Mouse (Mus musculus) liver, adult 2 months (tissue): ENCODE measurements around the gene Ptk6. TPM values are rescaled to one million over a fixed set of nuclear protein-coding genes. Genes with fewer than 3 reads are reported as not detected.

Source experiments
- DNase-seq: peaks from one replicate; pipeline ENCODE4 v3.0.0-alpha.2; 2011; ENCODE audit warnings: low read depth, low spot score; ENCODE audit errors: extremely low read depth
- H3K27ac ChIP-seq: fragments of 200-500 bp; replicated peaks from 2 replicates; pipeline ENCODE4 v1.5.1; 2012; ENCODE audit warnings: low read depth, mild to moderate bottlenecking, control low read depth, inconsistent platforms, low read length; ENCODE audit not compliant: insufficient read depth
- H3K27me3 ChIP-seq: fragments of 200-500 bp; 2 replicates; pipeline ENCODE4 v1.6.1; 2012; ENCODE audit warnings: mild to moderate bottlenecking, moderate library complexity, low read length, inconsistent platforms; ENCODE audit not compliant: control insufficient read depth, insufficient read depth
- H3K36me3 ChIP-seq: fragments of 200-500 bp; 2 replicates; pipeline ENCODE4 v1.6.1; 2012; ENCODE audit warnings: low read length, inconsistent platforms; ENCODE audit not compliant: control insufficient read depth, insufficient read depth
- H3K4me1 ChIP-seq: fragments of 200-500 bp; 2 replicates; pipeline ENCODE4 v1.6.1; 2011; ENCODE audit warnings: low read length; ENCODE audit not compliant: control insufficient read depth, insufficient read depth
- H3K4me3 ChIP-seq: fragments of 200-500 bp; 2 replicates; pipeline ENCODE4 v1.5.1; 2011; ENCODE audit warnings: low read depth, mild to moderate bottlenecking, control low read depth, low read length, moderate library complexity; ENCODE audit not compliant: insufficient read depth
- H3K79me2 ChIP-seq: fragments of 200-500 bp; 2 replicates; pipeline ENCODE4 v1.6.1; 2012; ENCODE audit warnings: inconsistent platforms, mild to moderate bottlenecking, low read length, moderate library complexity; ENCODE audit not compliant: control insufficient read depth, insufficient read depth
- H3K9ac ChIP-seq: fragments of 200-500 bp; 2 replicates; pipeline ENCODE4 v1.6.1; 2012; ENCODE audit warnings: low read depth, mild to moderate bottlenecking, control low read depth, inconsistent platforms, low read length
- CTCF ChIP-seq: fragments of 200-500 bp; IDR thresholded peaks from 2 replicates; pipeline ENCODE4 v1.5.1; 2011; ENCODE audit warnings: low read depth, low read length, control low read depth
- POLR2A ChIP-seq: fragments of 200-500 bp; IDR thresholded peaks from 2 replicates; pipeline ENCODE4 v1.6.1; 2011; ENCODE audit warnings: low read length, control low read depth; ENCODE audit not compliant: insufficient read depth; ENCODE audit errors: extremely low read depth
- WGBS: fragments of 180-500 bp; shearing (Covaris S2); methylation state at CpG from one replicate; pipeline ENCODE4 v1.1.7; 2018; 5-methylcytosine and 5-hydroxymethylcytosine counted together
- polyA plus RNA-seq: library from polyadenylated mRNA; depleted of rRNA; stranded (reverse); fragments of >200 nt; gene quantifications from 2 replicates; pipeline ENCODE4 v1.2.3, GENCODE M21; 2012
- total RNA-seq: library from RNA; depleted of rRNA; stranded (reverse); fragments of >200 nt; gene quantifications from 2 replicates; pipeline ENCODE4 v1.2.3, GENCODE M21; 2014

Ptk6 gene
- total and polyA plus RNA-seq, 2 experiments, result 0.83 to 2.5 TPM

DNA sequence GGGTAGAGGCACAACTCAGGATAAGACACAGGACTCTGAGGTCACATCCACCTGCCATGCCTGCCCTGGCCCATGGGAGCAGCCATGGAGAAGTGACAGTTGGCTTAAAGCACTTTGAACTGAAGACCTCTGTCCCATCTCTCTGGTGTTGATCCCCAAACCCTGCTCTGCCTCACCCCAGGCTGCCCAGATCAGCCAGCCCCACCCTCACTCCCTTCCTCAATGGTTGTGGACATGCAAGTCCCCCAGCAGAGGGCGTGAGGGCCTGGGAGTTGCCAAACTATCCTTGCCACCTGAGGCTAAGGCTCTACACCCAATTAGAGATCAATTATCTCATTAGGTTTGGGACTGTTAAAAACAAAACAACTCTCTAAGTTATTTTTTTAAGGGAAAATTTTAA is 48.8 kb downstream of the Ptk6 start:
- H3K4me3 ChIP-seq, result no peak overlapping the region
- H3K79me2 ChIP-seq, result no peaks in the 10 kb centered on the region
- H3K36me3 ChIP-seq, result no peaks in the 10 kb centered on the region
- DNase-seq, result no peak
- H3K27me3 ChIP-seq, result peaks cover 8% of the 10 kb centered on the region; the same call in 1 of the 2 replicates
- H3K27ac ChIP-seq, result no peak overlapping the region
- WGBS, result 0% methylated on average over 1 of the region's 1 CpGs
- H3K4me1 ChIP-seq, result no peaks in the 10 kb centered on the region
- TF ChIP-seq CTCF, result peak; percentile 79
- no peak for TF ChIP-seq POLR2A
- H3K9ac ChIP-seq, result no peak overlapping the region

DNA sequence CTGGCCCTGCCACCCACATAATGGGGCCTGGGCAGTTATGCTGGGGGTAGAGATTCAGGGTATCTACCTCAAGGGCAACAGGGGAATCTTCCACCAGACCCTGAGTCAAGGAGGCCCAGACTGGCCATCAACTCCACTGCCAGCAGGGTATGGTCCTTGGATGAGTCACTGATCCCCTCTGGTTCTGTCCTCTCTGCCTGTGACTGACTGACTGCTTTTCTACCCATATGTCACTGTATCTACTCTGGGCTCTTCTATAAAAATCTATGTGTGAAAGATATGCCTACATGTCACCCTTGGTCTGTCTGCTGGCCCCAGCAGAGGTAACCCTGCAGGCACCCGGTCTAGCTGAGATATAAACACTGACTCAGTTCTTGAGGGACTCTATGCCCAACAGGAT is 49.5 kb downstream of the Ptk6 start:
- Histone ChIP-seq H3K27ac (no peak overlapping the region), H3K79me2 (no peaks in the 10 kb centered on the region), H3K4me3 (no peak overlapping the region), H3K9ac (no peak overlapping the region), H3K36me3 (no peaks in the 10 kb centered on the region), H3K27me3 (peaks cover 8% of the 10 kb centered on the region; the same call in 1 of the 2 replicates), H3K4me1 (peaks cover 3% of the 10 kb centered on the region)
- no peak for DNase-seq
- TF ChIP-seq CTCF, result no peak
- TF ChIP-seq POLR2A, result no peak
- WGBS, result 78% methylated on average over 1 of the region's 1 CpGs

DNA sequence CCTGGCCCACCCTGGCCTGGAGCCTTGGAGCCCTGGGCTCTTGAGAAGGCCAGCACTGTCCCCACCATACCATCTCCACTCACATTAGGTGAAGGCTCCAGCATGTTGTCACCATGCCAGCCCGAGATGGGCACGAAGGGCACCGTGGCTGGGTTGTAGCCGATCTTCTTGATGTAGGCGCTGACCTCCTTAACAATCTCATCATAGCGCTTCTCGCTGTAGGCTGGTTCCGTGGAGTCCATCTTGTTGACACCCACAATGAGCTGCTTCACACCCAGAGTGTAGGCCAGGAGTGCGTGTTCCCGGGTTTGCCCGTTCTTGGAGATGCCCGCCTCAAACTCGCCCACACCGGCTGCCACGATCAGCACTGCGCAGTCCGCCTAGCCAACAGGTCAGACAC is 49.9 kb downstream of the Ptk6 start:
- Histone ChIP-seq H3K27ac (no peak overlapping the region), H3K4me3 (no peak overlapping the region), H3K27me3 (peaks cover 8% of the 10 kb centered on the region; the same call in 1 of the 2 replicates), H3K9ac (no peak overlapping the region), H3K79me2 (no peaks in the 10 kb centered on the region), H3K36me3 (no peaks in the 10 kb centered on the region), H3K4me1 (peaks cover 7% of the 10 kb centered on the region)
- TF ChIP-seq CTCF, result no peak
- no peak for TF ChIP-seq POLR2A
- no peak for DNase-seq
- WGBS, result 92% methylated on average over 17 of the region's 17 CpGs

GRCm38 (mm10) chr2:181150281-181150680 is 52.3 kb downstream of the Ptk6 start:
- no peaks in the 10 kb centered on the region for H3K36me3 ChIP-seq
- no peaks in the 10 kb centered on the region for H3K27me3 ChIP-seq
- TF ChIP-seq POLR2A, result no peak
- TF ChIP-seq CTCF, result no peak
- DNase-seq, result no peak
- H3K27ac ChIP-seq, result no peak overlapping the region
- no peak overlapping the region for H3K4me3 ChIP-seq
- WGBS, result 65% methylated on average over 6 of the region's 6 CpGs
- no peak overlapping the region for H3K9ac ChIP-seq
- peaks cover 7% of the 10 kb centered on the region for H3K4me1 ChIP-seq
- H3K79me2 ChIP-seq, result no peaks in the 10 kb centered on the region

DNA sequence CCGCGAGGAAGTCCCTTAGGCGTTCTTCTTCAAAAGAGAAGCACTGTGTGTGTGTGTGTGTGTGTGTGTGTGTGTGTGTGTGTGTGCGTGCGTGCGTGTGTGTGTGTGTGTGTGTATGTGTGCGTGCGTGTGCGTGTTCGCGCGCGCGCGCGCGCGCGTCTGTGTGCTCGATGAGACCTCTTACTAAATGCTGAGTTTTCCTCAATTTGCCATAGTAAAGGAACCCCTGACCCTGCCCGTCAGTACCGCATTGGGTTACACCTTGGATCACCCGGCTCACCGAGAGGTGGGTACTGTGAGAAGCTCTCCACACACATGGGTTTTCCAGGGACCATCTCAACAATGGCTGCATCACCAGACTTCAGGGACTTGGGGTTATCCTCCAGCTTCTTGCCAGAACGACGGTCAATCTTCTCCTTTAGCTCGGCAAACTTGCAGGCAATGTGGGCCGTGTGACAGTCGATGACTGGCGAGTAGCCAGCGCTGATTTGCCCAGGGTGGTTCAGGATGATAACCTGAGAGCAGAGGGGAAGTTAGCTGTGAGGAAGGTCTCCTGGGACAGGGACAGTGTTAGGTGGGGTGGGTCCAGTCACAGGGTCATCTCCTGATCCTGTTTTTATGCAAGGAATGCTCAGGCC is 54.2 kb downstream of the Ptk6 start:
- Histone ChIP-seq H3K27ac (no peak overlapping the region), H3K27me3 (no peaks in the 10 kb centered on the region)
- WGBS, result 17% methylated on average over 31 of the region's 31 CpGs

More for the DNA sequence above, 54.2 kb downstream of the Ptk6 start:
- TF ChIP-seq POLR2A, result no peak
- no peak for TF ChIP-seq CTCF
- Histone ChIP-seq H3K36me3 (no peaks in the 10 kb centered on the region), H3K4me3 (no peak overlapping the region), H3K4me1 (peaks cover 7% of the 10 kb centered on the region), H3K9ac (no peak overlapping the region), H3K79me2 (no peaks in the 10 kb centered on the region)
- DNase-seq, result no peak
